Mouse (Mus musculus) CH12.LX (cell line): ENCODE data around the gene Gm9573. TPM values are rescaled to one million over a fixed set of nuclear protein-coding genes. Genes with fewer than 3 reads are reported as not detected.

ENCODE experiments used
- DNase-seq: peaks from one replicate; pipeline ENCODE4 v3.0.0-alpha.2; 2013; ENCODE audit errors: extremely low read depth
- H3K27ac ChIP-seq: 2 replicates; pipeline ENCODE4 v1.5.1; 2012; ENCODE audit warnings: low read depth, mild to moderate bottlenecking, control low read depth, moderate library complexity; ENCODE audit not compliant: insufficient read depth
- H3K27me3 ChIP-seq: replicated peaks from 2 replicates; pipeline ENCODE3; 2012; ENCODE audit warnings: inconsistent platforms
- H3K36me3 ChIP-seq, 2 experiments: replicated peaks in 1 of 2; 2 replicates each; pipeline versions ENCODE3 to v1.6.1; 2012; ENCODE audit warnings: inconsistent platforms in 1 of 2, low read length in 1 of 2, mild to moderate bottlenecking in 1 of 2, mixed read lengths in 1 of 2, moderate library complexity in 1 of 2; ENCODE audit not compliant: control insufficient read depth in 1 of 2, insufficient read depth in 1 of 2
- H3K4me1 ChIP-seq, 2 experiments: 2 replicates each; pipeline ENCODE4 v1.6.1; 2012; ENCODE audit warnings: inconsistent platforms in 1 of 2, moderate library complexity in 1 of 2; ENCODE audit not compliant: insufficient read depth in 2 of 2, control insufficient read depth in 1 of 2
- H3K4me2 ChIP-seq: 2 replicates; pipeline ENCODE4 v1.6.1; 2012; ENCODE audit warnings: low read depth, mild to moderate bottlenecking, control low read depth; ENCODE audit not compliant: poor library complexity, insufficient read depth, severe bottlenecking
- H3K4me3 ChIP-seq, 3 experiments: fragments of 150-350 bp in 1 of 3; sonication (generic) in 1 of 3; replicated peaks in 1 of 3; 2 replicates each; pipeline versions ENCODE3 to v1.5.1; 2011 to 2012; ENCODE audit warnings: low read depth in 2 of 3, low read length in 2 of 3, mild to moderate bottlenecking in 2 of 3, moderate library complexity in 2 of 3, control low read depth in 1 of 3, improper control_type of control experiment in 1 of 3, inconsistent platforms in 1 of 3, mixed read lengths in 1 of 3; ENCODE audit not compliant: poor library complexity in 1 of 3
- H3K79me2 ChIP-seq: replicated peaks from 2 replicates; pipeline ENCODE4 v1.6.1; 2012; ENCODE audit warnings: mild to moderate bottlenecking, moderate library complexity; ENCODE audit not compliant: control insufficient read depth, poor library complexity, insufficient read depth, severe bottlenecking; ENCODE audit errors: extremely low read depth
- H3K9ac ChIP-seq: 2 replicates; pipeline ENCODE4 v1.6.1; 2012; ENCODE audit warnings: low read depth, mild to moderate bottlenecking, control low read depth, moderate library complexity; ENCODE audit not compliant: insufficient read depth
- H3K9me3 ChIP-seq: replicated peaks from 2 replicates; pipeline ENCODE3; 2012; ENCODE audit warnings: low read length, inconsistent platforms, mixed read lengths
- BHLHE40 ChIP-seq: IDR thresholded peaks from 2 replicates; pipeline ENCODE4 v1.6.1; 2011; ENCODE audit warnings: mild to moderate bottlenecking, low read depth, low read length, improper control_type of control experiment
- CHD2 ChIP-seq: IDR thresholded peaks from 2 replicates; pipeline ENCODE4 v1.6.1; 2011; ENCODE audit warnings: low read length, improper control_type of control experiment
- CTCF ChIP-seq, 2 experiments: IDR thresholded peaks in 1 of 2; conservative IDR thresholded peaks in 1 of 2; 2 replicates each; pipeline ENCODE4 v1.5.1; 2011 to 2012; ENCODE audit warnings: low read depth in 2 of 2, low read length in 2 of 2, improper control_type of control experiment in 1 of 2, inconsistent platforms in 1 of 2, mild to moderate bottlenecking in 1 of 2, moderate library complexity in 1 of 2
- ELF1 ChIP-seq: IDR thresholded peaks from 2 replicates; pipeline ENCODE4 v1.6.1; 2014; ENCODE audit warnings: low read depth, mild to moderate bottlenecking, inconsistent platforms, low read length, improper control_type of control experiment
- EP300 ChIP-seq: IDR thresholded peaks from 2 replicates; pipeline ENCODE4 v1.6.1; 2011; ENCODE audit warnings: low read length, improper control_type of control experiment
- IRF4 ChIP-seq: IDR thresholded peaks from 2 replicates; pipeline ENCODE4 v1.6.1; 2014; ENCODE audit warnings: low read depth, mild to moderate bottlenecking, inconsistent platforms, low read length, improper control_type of control experiment
- JUND ChIP-seq: conservative IDR thresholded peaks from 2 replicates; pipeline ENCODE4 v1.6.1; 2011; ENCODE audit warnings: low read depth, low read length, improper control_type of control experiment
- MAFK ChIP-seq: IDR thresholded peaks from 2 replicates; pipeline ENCODE4 v1.6.1; 2011; ENCODE audit warnings: low read length, improper control_type of control experiment; ENCODE audit not compliant: insufficient replicate concordance
- MEF2A ChIP-seq: IDR thresholded peaks from 2 replicates; pipeline ENCODE4 v1.6.1; 2014; ENCODE audit warnings: low read depth, mild to moderate bottlenecking, inconsistent platforms, low read length, improper control_type of control experiment, borderline replicate concordance
- MXI1 ChIP-seq: IDR thresholded peaks from 2 replicates; pipeline ENCODE4 v1.6.1; 2011; ENCODE audit warnings: mild to moderate bottlenecking, low read depth, low read length, improper control_type of control experiment
- MYC ChIP-seq: IDR thresholded peaks from 2 replicates; pipeline ENCODE4 v1.6.1; 2011; ENCODE audit warnings: low read depth, mild to moderate bottlenecking, improper control_type of control experiment, low read length
- NELFE ChIP-seq: IDR thresholded peaks from 2 replicates; pipeline ENCODE4 v1.6.1; 2011; ENCODE audit warnings: low read depth, low read length, improper control_type of control experiment
- PAX5 ChIP-seq: IDR thresholded peaks from 2 replicates; pipeline ENCODE4 v1.6.1; 2012; ENCODE audit warnings: low read length, inconsistent platforms, mixed read lengths
- POLR2A ChIP-seq: IDR thresholded peaks from 2 replicates; pipeline ENCODE4 v1.6.1; 2011; ENCODE audit warnings: low read depth, mild to moderate bottlenecking, improper control_type of control experiment, low read length
- RAD21 ChIP-seq: IDR thresholded peaks from 2 replicates; pipeline ENCODE4 v1.6.1; 2011; ENCODE audit warnings: low read depth, mild to moderate bottlenecking, low read length, improper control_type of control experiment, moderate library complexity
- SIN3A ChIP-seq: IDR thresholded peaks from 2 replicates; pipeline ENCODE4 v1.6.1; 2012; ENCODE audit warnings: low read length, improper control_type of control experiment, inconsistent platforms
- SMC3 ChIP-seq: IDR thresholded peaks from 2 replicates; pipeline ENCODE4 v1.6.1; 2011; ENCODE audit warnings: low read depth, low read length, improper control_type of control experiment
- TBP ChIP-seq: conservative IDR thresholded peaks from 2 replicates; pipeline ENCODE4 v1.6.1; 2011; ENCODE audit warnings: low read depth, low read length, improper control_type of control experiment
- TCF12 ChIP-seq: IDR thresholded peaks from 2 replicates; pipeline ENCODE4 v1.6.1; 2014; ENCODE audit warnings: low read depth, mild to moderate bottlenecking, inconsistent platforms, low read length, improper control_type of control experiment
- UBTF ChIP-seq: IDR thresholded peaks from 2 replicates; pipeline ENCODE4 v1.6.1; 2012; ENCODE audit warnings: low read depth, mild to moderate bottlenecking, inconsistent platforms, low read length, improper control_type of control experiment, moderate library complexity
- USF1 ChIP-seq: IDR thresholded peaks from 2 replicates; pipeline ENCODE4 v1.6.1; 2014; ENCODE audit warnings: low read depth, mild to moderate bottlenecking, inconsistent platforms, low read length, improper control_type of control experiment
- ZC3H11A ChIP-seq: IDR thresholded peaks from 2 replicates; pipeline ENCODE4 v1.6.1; 2012; ENCODE audit warnings: low read depth, mild to moderate bottlenecking, inconsistent platforms, low read length, improper control_type of control experiment
- ZKSCAN1 ChIP-seq: IDR thresholded peaks from 2 replicates; pipeline ENCODE4 v1.6.1; 2012; ENCODE audit warnings: low read depth, inconsistent platforms, low read length, improper control_type of control experiment, borderline replicate concordance
- ZNF384 ChIP-seq: IDR thresholded peaks from 2 replicates; pipeline ENCODE4 v1.6.1; 2012; ENCODE audit warnings: low read depth, low read length, improper control_type of control experiment, inconsistent platforms
- dilution Hi-C: fragments of 300-500 bp; cut with MboI; formaldehyde crosslinking; loops from 2 replicates; pipeline ENCODE4 v1.14.3; 2020; ENCODE audit warnings: low sequenced_read_pairs; ENCODE audit not compliant: extremely low pct_unique_long_range_greater_than_20kb, extremely low pct_ligation_motif_present
- in situ Hi-C: fragments of 300-500 bp; cut with MboI; formaldehyde crosslinking; loops from 3 replicates; pipeline ENCODE4 v1.14.3; 2019; ENCODE audit warnings: low sequenced_read_pairs, low pct_ligation_motif_present, low pct_unique_long_range_greater_than_20kb, mixed read lengths
- polyA plus RNA-seq: library from polyadenylated mRNA; unstranded; fragments of >175 nt; gene quantifications from 2 replicates; pipeline ENCODE4 v1.2.1, GENCODE M21; 2012; ENCODE audit warnings: low read depth; ENCODE audit not compliant: insufficient read length
- total RNA-seq, 2 experiments: library from RNA; depleted of rRNA; stranded (reverse); fragments of 300-350 nt in 1 of 2; fragments of >200 nt in 1 of 2; gene quantifications; 2 replicates each; pipeline ENCODE4 v1.2.3; 2012 to 2014

The Gm9573 gene
- total and polyA plus RNA-seq, 3 experiments: not detected

- peaks cover 11% of the 10 kb centered on the region for H3K9me3 ChIP-seq
- peak overlapping the region; percentile 85; the same call in 1 of the 2 replicates for H3K4me2 ChIP-seq
- H3K27ac ChIP-seq: no peak overlapping the region
- TF ChIP-seq ZKSCAN1 (no peak), CTCF (conservative IDR thresholded peaks at IDR 0.05 in 1 of 2, IDR thresholded peaks at IDR 0.05 in 1 of 2; ENCODE audit: low read depth in 2 of 2, low read length in 2 of 2) (peak; percentile 83 to 87), ZNF384 (no peak), JUND (no peak), EP300 (no peak), CHD2 (no peak), RAD21 (peak; percentile 63), SMC3 (peak; percentile 59), MXI1 (0 out of 2 replicates have a peak, but pooled peaks have one; percentile 28), TBP (no peak)
- TF ChIP-seq, all 38 proteins: peak for 4
- Histone ChIP-seq H3K79me2 (no peaks in the 10 kb centered on the region), H3K4me1 (peaks cover 0 to 5% of the 10 kb centered on the region in 2 experiments; a peak in 2 of 4 replicates), H3K36me3 (no peaks in the 10 kb centered on the region), H3K9ac (no peak overlapping the region), H3K4me3 (no peak overlapping the region), H3K27me3 (peaks cover 12% of the 10 kb centered on the region)
- in situ Hi-C loops: no loop called here
- dilution Hi-C loops: no loop called here
- DNase-seq: peak; percentile 75
Measured at GRCm38 (mm10) chr17:35584330-35584937, 42.0 kb downstream of the Gm9573 start.

GRCm38 (mm10) chr17:35582900-35583299 lies 43.5 kb downstream of the Gm9573 start:
- Histone ChIP-seq H3K9me3 (peaks cover 11% of the 10 kb centered on the region), H3K4me3 (no peak overlapping the region), H3K4me2 (no peak overlapping the region), H3K27ac (no peak overlapping the region), H3K9ac (no peak overlapping the region), H3K79me2 (no peaks in the 10 kb centered on the region), H3K27me3 (peaks cover 12% of the 10 kb centered on the region), H3K36me3 (no peaks in the 10 kb centered on the region), H3K4me1 (peaks cover 0 to 5% of the 10 kb centered on the region in 2 experiments; a peak in 2 of 4 replicates)
- no peak for DNase-seq
- in situ Hi-C loops: no loop called here
- dilution Hi-C loops: no loop called here
- TF ChIP-seq RAD21 (peak; percentile 30), CTCF (conservative IDR thresholded peaks at IDR 0.05 in 1 of 2, IDR thresholded peaks at IDR 0.05 in 1 of 2; ENCODE audit: low read depth in 2 of 2, low read length in 2 of 2) (peak; percentile 47 to 61), UBTF (no peak)

- H3K36me3 ChIP-seq: no peaks in the 10 kb centered on the region
- H3K9me3 ChIP-seq: peaks cover 5% of the 10 kb centered on the region
- no peak overlapping the region for H3K4me2 ChIP-seq
- H3K27me3 ChIP-seq: peaks cover 7% of the 10 kb centered on the region
- H3K4me1 ChIP-seq: peaks cover 0 to 8% of the 10 kb centered on the region in 2 experiments; a peak in 2 of 4 replicates
- H3K27ac ChIP-seq: no peak overlapping the region
- H3K4me3 ChIP-seq: no peak overlapping the region
- H3K9ac ChIP-seq: no peak overlapping the region
- no peaks in the 10 kb centered on the region for H3K79me2 ChIP-seq
- peak; percentile 88 for DNase-seq
- dilution Hi-C loops (no loop called here), in situ Hi-C loops (no loop called here)
- TF ChIP-seq MAFK (no peak), ZNF384 (peak; percentile 98), MEF2A (0 out of 2 replicates have a peak, but pooled peaks have one; percentile 46), CTCF (conservative IDR thresholded peaks at IDR 0.05 in 1 of 2, IDR thresholded peaks at IDR 0.05 in 1 of 2; ENCODE audit: low read depth in 2 of 2, low read length in 2 of 2) (peak; percentile 99), TBP (no peak), RAD21 (peak; percentile 50), SIN3A (peak; percentile 23; the same call in 1 of the 2 replicates), BHLHE40 (no peak), PAX5 (no peak), MYC (no peak), ELF1 (no peak), USF1 (no peak), NELFE (peak; percentile 63; the same call in 1 of the 2 replicates), JUND (no peak; the same call in 1 of the 2 replicates), POLR2A (no peak), IRF4 (peak; percentile 32; the same call in 1 of the 2 replicates), ZC3H11A (peak; percentile 32; the same call in 1 of the 2 replicates), TCF12 (peak; percentile 46; the same call in 1 of the 2 replicates)
Measured at GRCm38 (mm10) chr17:35578211-35578610, 48.2 kb downstream of the Gm9573 start.
